Mouse (Mus musculus) layer of hippocampus, adult 8-10 months (tissue): Measurements from ENCODE around the gene Ppp1r14a. TPM values are rescaled to one million over a fixed set of nuclear protein-coding genes. Genes with fewer than 3 reads are reported as not detected.

Source experiments
- DNase-seq, 2 experiments: peaks; one replicate each; pipeline ENCODE4 v3.0.0; 2022; ENCODE audit warnings: low spot score in 2 of 2
- total RNA-seq, 4 experiments: library from RNA; stranded (reverse); gene quantifications; 2 replicates each; pipeline ENCODE4 v1.2.4; 2022

The Ppp1r14a gene
- total RNA-seq: 10 to 100 TPM; 25.8 to 40.8 (median 33.5) TPM

DNA sequence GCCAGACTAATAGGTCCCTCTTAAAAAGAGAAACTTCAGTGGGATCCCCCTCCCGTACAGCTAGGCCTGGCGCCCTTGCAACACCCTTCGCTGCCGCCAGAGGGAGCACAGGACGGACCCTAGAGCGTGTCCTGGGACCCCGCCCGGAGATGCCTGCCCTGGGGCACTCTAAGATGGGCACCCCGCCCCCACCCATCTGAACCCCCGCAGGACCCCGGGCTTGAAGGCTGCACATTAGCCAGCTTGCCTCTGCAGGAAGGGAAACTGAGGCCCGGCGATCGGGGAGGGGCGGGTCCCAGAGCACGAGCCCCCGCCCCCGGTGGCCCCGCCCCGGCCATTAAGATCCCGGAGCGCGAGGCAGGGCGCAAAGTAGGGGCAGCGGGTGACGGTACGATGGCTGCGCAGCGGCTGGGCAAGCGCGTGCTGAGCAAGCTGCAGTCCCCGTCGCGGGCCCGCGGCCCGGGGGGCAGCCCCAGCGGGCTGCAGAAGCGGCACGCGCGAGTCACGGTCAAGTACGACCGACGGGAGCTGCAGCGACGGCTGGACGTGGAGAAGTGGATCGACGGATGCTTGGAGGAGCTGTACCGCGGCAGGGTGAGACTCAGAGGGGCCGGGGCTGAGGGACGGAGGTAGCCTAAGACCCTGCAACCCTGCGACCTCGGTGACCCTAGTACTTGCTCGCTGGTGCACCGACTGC lies at the start of gene Ppp1r14a:
Gene Ppp1r14a, plus strand, starts transcription at position 367 of the 697 bp plus-strand sequence.
- DNase-seq: peak in 1 of 2 experiments; percentile 52

DNA sequence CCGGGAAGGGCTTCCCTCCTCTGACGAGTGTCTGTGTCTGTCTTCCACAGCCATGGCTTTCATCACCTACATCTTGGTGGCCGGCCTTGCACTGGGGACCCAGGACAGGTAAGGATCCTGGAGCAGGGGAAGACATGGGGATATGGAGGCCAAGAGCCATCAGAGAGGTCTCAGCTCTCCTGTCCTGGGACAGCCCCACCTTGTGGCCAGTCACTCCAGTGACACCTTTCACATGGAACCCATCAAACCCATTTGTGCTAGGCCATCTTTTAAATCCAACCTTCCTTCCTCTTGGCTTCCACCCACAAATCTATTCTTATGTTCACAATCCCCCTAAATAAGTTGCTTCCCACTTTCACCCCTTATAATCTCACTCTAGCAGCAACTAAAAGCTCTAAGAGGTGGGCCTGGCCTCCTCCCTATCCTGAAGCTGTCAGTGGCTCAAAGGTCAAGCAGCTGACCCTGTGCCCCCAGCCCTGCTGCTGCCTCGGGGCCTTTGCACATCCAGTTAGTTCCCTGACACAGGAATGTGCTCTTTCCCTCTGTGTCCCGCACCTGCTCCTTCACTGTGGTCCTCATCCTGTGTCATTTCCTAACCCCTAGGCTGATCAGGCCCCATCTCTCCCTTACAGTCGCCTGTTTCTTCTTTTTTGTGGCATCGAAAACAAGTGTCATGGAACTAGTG lies 44.2 kb upstream of the Ppp1r14a start:
- DNase-seq: no peak

DNA sequence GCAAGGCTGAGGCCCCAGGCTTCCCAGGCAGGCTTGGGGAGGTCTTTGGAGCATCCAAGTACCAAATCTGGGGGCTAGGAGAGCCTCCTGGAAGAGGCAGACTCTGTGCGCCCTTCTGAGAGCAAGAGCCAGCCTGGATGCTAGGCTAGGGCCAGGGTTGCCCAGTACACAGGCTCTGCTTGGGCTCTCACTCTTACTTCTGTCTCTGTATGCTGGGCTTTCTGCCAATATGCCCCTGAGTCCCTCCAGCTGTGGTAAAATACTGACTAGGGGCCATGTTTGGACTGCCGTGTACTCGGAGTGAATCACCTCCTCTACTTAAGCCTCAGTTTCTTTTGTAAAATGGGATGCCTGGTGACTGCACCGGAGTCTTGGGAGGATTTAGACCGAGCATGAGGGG lies 43.1 kb upstream of the Ppp1r14a start:
- no peak for DNase-seq

DNA sequence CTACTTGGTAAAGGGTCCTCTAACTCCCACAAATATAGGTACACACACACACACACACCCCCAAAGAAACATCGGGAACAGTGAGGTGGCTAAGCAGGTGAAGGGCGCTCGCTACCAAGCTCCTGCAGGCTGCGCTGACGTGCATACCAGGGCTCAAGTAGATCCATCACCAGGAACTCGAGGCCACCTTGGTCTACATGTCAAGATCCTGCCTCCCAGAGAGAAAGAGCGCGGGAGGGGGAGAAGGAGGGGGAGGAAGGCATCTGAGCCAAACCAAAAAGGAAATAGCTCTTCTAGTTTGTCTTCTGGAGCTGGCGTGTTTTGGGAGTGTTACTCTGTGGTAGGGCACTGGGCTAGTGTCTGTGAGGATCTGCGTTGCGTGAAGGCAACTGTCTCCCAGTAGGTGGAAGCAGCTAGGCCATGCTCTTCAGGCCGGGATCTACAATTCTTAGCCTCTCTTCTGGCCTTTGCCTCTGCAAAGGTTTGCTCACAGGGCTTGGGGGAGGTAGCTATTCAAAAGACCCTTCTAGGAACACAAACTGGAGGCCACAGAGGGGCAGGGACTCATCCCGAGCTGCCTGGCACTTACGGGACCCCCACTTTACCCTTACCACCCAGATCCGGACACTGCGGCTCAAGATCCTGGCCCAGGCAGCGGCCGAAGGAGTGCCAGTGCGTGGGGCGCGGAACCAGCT lies 42.3 kb upstream of the Ppp1r14a start:
- no peak for DNase-seq

DNA sequence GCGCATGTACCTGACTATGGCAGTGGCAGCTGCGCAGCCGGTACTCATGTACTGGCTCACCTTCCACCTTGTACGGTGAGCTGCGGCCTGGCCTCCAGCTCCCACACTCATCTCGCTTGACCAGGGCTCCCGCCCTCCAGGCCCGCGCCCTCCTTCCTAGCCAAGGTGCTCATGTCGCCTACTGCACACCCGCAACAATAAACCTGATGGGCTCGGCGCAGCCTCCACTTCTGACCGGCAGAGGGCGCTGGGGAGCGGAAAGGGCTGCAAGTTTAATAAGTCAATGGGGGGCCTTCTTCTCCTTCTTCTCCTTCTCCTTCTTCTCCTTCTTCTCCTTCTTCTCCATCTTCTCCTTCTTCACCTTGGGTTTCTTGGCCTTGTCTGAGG lies 41.8 kb upstream of the Ppp1r14a start:
- peak; percentile 53 to 69 for DNase-seq

DNA sequence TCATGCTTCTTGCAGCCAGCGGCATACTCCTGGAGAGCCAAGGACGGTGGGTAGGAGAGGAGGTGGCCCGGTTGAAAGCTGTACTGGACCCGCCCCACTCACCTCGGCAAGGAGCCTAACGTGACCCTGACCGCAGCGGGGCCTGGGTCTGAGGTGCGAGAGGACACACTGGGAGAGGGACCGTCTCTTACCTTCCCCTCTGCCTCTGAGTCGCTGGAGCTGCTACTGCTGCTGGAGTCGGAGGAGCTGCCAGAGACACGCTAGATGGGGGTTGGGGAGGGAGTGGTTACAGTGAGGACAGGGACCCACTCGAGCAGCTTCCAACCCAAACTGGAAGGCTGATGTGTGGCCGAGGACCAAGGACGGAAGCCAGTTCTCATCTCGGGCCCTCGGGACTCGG lies 41.4 kb upstream of the Ppp1r14a start:
- no peak for DNase-seq

DNA sequence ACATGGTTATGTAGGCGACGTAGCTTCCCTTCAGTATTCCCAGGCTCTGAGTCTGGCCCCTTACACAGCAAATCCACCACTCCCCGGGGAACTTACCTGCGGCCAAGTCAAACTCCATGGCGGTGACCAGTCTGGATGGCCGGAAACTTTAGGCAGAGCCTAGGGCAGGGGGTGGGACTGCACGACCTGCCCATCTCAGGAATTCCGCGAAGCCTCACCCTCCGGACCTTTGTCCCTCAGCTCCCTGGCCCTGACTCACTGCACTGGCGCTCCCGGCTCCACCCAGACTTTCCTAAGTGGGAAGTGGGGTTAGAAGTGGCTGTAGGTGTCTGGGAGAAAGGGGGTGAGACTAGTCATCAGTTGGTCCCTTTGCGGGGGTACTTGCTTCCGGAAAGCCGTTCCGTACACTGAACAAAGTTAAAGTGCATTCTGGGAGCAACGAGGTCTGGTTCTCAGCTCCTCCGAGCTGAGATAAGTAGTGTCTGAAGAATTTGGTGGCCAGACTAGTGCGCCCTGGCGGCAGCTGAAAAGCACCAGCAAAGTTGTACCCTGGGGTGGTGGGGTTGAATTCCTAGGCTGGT lies 40.8 kb upstream of the Ppp1r14a start, which contains the start of gene 2200002D01Rik:
Gene 2200002D01Rik, minus strand, starts transcription at position 206 of the 581 bp plus-strand sequence.
- DNase-seq: no peak

DNA sequence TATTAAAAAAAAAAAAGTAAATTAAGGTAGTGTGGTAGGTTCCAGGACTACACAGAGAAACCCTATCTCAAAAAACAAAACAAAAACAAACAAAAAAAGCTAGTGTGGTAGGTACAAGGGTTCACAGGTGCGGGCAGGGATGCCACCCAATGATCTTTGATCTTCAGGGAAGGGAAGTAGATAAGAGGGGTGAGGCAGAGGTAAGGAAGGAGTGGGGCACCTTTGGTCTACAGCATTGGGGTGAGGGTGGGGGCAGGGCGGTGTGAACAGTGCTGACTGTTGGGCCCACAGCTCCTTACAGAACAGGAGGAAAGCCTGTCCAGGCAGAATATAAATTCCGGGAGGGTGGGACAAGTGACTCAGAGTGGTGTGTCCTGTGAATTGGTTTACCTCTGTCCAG lies 37.9 kb upstream of the Ppp1r14a start:
- DNase-seq: no peak

DNA sequence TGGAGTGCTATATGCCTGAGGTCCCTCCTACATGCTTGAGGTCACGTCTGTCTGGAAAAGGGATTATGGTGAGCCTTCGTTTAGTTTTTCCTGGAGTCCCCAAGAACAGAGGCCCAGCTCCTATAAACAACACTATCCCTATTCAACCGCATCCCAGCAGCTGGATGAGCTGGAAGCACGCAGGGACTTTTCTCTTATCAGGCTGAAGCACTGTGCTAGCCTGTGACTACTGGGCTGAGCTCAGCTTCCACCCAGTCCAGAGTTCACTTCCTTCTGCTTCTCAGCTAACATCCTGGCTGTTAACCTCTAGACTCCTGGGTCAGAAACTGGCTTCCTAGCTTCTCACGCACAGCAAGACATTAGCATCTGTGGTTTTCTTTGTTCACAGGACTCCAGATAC lies 35.3 kb upstream of the Ppp1r14a start:
- DNase-seq: no peak

DNA sequence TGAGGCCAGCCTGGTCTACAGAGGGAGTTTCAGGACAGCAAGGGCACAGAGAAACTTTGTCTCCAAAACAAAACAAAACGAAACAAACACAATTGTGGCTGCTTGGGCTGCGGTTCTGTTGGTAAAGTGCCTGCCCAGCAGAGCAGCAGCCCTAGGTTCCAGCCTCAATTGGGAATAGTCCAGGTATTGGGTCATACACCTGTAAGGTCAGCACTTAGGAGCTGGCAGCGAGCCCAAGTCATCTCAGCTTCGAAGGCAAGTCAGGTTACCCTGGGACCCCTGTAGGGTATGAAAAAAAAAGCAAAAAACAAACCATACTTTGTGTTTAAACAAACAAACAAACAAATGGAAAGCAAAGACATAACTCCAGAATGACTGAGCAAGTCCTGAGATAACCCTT lies 33.2 kb upstream of the Ppp1r14a start:
- DNase-seq: no peak

DNA sequence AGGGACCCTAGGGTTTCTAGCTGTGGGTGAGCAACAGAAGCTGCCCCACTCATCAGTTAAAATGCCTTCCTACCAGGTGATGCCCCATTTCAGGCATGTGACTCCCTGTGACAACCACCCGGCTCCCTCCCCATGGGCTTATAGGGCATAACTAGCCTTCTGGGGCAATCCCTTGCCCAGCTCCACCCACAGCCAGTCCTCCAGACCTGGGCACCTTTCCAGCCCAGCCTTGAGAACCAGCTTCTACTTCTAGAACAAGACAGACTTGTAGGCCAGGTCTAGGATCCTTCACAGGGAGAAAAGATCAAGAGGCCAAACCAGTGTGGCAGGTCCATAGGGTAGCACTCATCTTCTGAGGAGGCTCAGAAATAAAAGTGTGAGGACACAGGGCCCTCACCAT lies 31.7 kb upstream of the Ppp1r14a start:
- no peak for DNase-seq

DNA sequence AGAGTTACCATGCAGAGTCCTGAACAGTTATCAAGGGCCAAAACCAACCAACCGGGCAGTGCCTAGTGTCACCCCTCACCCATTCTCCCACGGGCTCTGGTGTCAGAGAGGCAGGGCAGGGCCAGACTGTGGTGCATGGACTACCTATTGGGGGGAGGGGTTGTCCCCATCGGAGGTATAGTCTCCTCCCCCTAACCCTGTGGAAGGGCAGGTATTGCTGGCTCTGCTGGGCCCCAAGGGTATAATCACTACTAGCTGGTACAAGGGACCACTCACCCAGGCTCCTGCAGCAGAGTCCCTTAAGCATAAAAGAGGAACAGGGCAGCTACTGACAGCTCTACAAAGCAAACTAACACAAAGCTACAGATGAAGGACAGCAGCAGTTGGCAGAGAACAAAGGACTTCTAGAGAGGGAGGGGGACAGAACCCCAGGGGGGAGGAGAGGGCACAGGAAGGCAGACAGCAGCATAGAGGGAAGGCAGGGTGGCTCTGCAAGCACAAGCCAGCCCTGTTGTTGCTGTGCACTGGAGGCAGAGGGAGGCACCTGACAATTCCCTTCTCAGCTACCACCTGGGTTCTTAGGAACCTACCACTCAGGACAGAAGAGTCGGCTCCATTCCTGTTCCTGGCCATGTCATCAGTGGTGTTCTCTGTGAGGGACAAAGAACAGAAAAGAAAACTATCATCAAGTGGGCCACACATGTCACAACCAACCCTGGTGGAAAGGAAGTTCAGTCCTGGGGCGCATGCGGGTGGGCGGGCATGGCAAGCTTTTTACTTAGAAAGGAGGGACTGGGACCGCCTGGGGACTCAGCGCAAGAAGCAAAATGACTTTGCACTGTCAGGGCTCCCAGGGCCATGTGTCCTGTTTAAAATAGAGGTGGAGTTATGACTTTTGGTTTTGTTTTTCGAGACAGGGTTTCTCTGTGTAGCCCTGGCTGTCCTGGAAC lies 29.1 kb upstream of the Ppp1r14a start:
- DNase-seq: no peak

DNA sequence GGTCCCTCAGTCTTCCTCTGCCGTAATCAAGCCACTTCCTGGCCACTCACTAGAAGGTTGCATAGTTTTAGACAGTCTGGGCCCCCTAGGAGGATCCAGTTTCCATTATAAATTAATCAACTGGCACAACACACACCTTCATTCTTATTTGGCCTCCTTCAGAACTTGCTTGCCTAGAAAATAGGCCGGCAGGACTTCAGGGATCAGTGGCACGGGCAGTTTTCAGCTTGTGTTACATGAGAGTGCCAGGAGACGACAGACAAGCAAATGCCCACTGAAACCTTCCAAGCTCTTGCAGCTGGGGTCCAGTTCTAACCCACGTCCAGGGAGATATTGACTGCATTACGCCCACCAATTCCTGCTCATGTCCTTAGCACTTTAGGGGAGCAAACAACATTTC lies 27.0 kb upstream of the Ppp1r14a start:
- DNase-seq: no peak

DNA sequence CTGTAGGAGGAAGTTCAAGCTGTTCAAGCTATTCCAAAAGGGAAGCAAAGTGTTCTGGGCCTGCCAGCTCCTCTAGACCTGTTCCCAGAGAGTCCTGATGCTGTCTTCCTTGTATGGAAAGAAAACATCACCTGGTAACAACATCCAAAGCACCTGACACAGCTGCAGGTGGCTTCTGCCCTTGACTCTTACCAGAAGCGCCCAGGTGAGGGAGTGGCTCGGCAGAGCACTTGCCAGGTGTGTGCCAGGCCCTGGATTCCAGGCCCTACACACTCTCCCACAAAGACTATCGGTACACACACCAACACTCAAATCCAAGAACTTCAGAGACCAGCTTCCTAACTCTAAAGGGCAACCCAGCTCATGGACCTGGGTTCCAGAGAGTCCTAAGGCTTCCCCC lies 25.3 kb upstream of the Ppp1r14a start:
- DNase-seq: no peak

DNA sequence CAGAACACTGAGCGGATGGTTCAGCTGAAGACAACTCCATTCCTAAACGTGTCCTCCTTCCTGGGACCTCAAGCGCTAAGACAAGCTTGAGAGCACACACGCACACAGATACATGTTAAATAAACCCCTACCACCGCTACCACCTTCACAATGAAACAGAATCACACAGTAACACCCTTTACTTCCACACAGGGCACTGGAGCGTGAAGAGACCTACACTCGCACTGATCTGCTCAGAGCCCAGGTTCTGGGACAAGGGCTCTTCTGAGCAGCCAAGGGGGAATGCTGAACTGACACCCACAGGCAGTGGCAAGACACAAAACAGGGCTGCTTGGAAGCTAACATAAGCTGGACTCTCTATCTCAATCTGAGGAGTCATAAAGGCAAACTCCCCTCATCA lies 23.5 kb upstream of the Ppp1r14a start:
- DNase-seq: no peak

DNA sequence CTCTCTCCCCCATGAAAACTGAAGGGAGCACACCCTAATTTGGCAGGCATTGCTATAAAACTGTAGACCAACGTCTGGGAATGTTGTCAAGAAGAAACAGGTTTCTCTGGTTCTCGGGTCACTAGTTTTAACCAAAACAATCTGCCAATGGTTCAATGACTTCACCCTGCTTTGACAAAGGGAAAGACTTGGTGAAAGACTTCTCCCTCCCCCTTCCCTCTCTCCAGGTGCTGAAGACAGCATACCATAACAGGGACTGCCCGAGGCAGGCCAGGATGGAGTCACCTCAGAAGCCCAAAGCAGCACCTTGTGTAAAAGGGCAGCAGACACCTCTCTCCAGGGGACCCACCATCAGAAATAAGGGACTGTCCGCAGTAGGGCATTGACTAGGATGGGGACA lies 22.2 kb upstream of the Ppp1r14a start:
- DNase-seq: no peak

DNA sequence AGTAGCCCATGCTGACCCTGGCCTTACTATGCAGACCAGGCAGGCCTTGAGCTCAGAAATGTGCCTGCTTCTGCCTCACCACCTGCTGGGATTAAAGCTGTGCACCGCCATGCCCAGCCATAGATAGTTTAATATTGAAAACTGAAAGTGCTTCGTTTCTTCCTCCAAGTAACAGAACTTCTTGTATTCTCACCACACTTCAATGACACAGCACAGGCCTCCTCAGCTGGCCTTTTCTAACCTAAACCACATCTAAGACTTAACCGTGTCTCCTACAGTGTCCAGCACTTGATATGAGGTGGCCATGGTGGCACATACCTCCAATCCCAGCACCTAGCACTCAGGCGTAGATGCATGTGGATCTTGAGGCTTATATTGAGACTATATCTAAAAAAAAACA lies 18.7 kb upstream of the Ppp1r14a start:
- no peak for DNase-seq

DNA sequence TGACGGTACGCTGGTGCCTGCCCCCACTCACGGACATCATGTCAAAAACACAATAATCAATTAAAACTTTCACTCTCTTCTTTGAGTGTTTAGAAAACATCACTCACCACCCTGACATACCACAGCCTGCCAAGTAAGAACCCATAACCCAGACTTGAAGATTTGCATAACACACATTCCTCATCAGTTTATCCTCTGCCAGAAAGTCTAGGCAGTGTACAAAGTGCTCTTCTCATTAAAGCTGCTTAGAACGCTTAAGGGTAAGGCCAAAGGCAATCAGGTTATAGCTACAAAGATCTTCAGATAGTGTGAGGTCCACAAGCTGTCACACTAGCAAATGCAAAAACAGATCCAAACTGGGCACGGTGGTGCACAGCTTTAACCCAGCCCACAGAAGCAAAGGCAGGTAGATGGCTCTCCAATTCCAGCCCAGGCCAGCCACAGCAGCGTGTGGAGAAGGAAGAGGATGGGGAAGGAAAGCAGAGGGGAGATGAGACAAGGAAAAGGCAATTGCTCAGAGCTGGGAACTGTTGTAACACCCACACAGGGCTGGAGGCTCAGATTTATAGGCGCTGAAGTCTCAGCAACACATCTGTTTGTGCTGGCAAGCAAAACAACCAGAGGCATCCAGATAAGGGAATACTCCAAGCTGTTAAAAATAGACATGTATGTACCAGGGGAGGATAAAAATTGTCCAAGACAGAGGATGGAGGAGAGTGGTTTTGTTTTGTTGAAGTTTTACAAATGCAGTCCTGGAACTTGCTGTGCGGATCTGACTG lies 17.2 kb upstream of the Ppp1r14a start:
- DNase-seq: peak in 1 of 2 experiments; percentile 18

DNA sequence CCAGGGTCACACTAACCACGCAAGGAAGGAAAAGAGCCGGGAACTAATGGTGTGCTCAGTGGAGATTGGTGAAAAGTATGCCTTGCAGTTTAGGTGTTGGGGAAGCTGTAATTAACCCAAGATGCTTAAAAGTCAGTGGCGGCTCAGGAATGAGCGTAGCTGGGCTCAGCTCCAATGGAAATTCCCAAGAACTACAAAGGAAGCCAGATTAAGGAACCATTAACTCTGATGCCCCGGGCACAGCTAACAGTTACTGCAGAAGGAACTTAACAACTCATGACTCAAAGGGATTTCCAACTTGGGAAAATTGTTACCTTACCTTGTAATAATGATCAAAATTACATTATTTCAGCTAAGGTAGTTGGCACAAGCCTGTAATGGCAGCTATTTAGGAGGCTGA lies 12.4 kb upstream of the Ppp1r14a start:
- DNase-seq: no peak

DNA sequence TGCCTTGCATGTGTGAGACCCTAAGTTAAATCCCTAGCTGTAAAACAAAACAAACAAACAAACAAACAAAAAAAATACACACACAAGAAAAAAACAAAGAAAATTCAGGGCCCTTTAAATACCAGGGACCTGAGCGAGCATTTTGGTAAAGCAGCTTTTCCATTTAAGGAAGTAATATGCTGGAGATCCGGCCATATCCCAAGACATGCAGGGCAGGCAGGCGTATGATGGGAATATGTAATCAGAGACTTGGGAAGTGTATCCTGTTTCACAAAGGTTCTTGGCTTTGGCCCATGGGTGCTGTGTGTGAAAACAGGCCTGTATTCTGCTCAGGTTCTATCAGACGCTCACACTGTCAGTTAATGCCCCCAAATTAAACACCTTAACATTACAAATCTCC lies 11.6 kb upstream of the Ppp1r14a start:
- DNase-seq: no peak
